Mouse (Mus musculus) heart, embryonic 15.5 days (tissue): ENCODE data around the gene Asnsd1. TPM values are rescaled to one million over a fixed set of nuclear protein-coding genes. Genes with fewer than 3 reads are reported as not detected.
"Not testable (repeated sequence)": the region's sequence is repeated elsewhere in the genome, so short reads cannot be mapped to it uniquely, and the experiment has no call there.

Experiments used
- ATAC-seq: fragments of 200-750 bp; cut with Nextera tagmentation; replicated peaks from 2 replicates; pipeline ENCODE4 v1.8.0; 2017; ENCODE audit warnings: low read depth, moderate TSS enrichment; ENCODE audit not compliant: insufficient number of reproducible peaks, insufficient read depth, low FRiP score
- H3K27ac ChIP-seq: fragments of 300-500 bp; sonication (generic); 2 replicates; pipeline ENCODE4 v1.5.1; 2015; ENCODE audit warnings: mild to moderate bottlenecking, inconsistent platforms
- H3K27me3 ChIP-seq: fragments of 300-500 bp; sonication (generic); 2 replicates; pipeline ENCODE4 v1.6.1; 2015; ENCODE audit warnings: inconsistent platforms
- H3K36me3 ChIP-seq: fragments of 300-500 bp; sonication (generic); 2 replicates; pipeline ENCODE4 v1.6.1; 2015; ENCODE audit warnings: mild to moderate bottlenecking, inconsistent platforms
- H3K4me1 ChIP-seq: fragments of 300-500 bp; sonication (generic); replicated peaks from 2 replicates; pipeline ENCODE4 v1.6.1; 2015; ENCODE audit warnings: inconsistent platforms
- H3K4me2 ChIP-seq: fragments of 300-500 bp; sonication (generic); 2 replicates; pipeline ENCODE4 v1.6.1; 2015; ENCODE audit warnings: inconsistent platforms, mild to moderate bottlenecking, moderate library complexity
- H3K4me3 ChIP-seq: fragments of 300-500 bp; sonication (generic); 2 replicates; pipeline ENCODE4 v1.5.1; 2015; ENCODE audit warnings: mild to moderate bottlenecking, inconsistent platforms
- H3K9ac ChIP-seq: fragments of 300-500 bp; sonication (generic); 2 replicates; pipeline ENCODE4 v1.6.1; 2015; ENCODE audit warnings: mild to moderate bottlenecking, inconsistent platforms
- H3K9me3 ChIP-seq: fragments of 300-500 bp; sonication (generic); replicated peaks from 2 replicates; pipeline ENCODE4 v1.6.1; 2016; ENCODE audit warnings: inconsistent platforms
- WGBS: fragments of 180-500 bp; shearing (Covaris S2); methylation state at CpG from one replicate; pipeline ENCODE4 v1.1.7; 2015; ENCODE audit warnings: mixed read lengths; 5-methylcytosine and 5-hydroxymethylcytosine counted together
- polyA plus RNA-seq: library from polyadenylated mRNA; unstranded; fragments of >200 nt; fragmentation: Nextera tagmentation; extraction: Ambion mirVana; gene quantifications from 2 replicates; pipeline ENCODE4 v1.2.1, GENCODE M21; 2015

The Asnsd1 gene
- 52.8 and 54.6 TPM in 2 replicates for polyA plus RNA-seq

DNA sequence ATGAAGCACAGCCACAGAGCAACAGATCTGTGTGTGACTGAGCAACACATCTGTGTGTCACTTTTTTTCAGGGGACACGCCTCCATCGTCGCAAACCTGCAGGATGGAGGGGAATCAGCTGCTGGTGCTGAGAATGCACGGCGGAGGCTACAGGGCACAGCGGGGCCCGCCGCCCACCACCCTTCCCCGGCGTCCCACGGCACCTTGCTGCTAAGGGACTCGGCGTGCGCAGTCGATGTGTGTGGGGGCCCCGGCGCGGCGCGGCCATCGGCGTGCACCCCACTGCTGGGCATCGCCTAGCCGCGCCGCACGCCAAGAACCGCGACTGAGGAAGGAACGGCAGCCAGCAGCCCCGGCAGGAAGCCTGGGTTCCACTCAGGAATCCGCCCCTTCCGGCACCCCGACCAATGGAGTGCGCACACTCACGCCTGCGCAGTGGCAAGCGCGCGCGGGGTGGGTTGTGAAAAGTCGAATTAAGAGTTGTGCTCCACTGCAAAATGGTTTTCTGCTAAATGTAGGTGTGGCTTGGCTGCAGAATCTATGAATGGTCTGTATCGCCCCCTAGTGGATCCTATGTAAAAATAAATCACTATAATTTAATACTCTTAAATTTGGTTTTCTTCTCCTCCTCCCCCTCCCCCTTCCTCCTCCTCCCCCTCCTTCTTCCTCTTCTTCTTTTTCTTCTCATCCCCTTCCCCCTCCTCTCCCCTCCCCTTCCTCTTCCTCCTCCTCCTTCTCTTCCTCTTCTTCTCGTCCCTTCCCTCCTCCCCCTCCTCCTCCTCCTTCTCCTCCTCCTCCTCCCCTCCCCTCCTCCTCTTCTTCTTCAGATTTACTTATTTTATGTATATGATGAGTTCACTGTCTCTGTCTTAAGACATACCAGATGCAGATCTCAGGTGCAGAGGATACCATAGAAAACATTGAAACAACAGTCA, at the start of gene Asnsd1, which contains the start of the genes Asdurf and Gm28551:
Gene Asnsd1, minus strand, starts transcription at position 426 of the 935 bp plus-strand sequence.
Gene Asdurf, minus strand, starts transcription at position 293 of the 935 bp plus-strand sequence.
Gene Gm28551, minus strand, starts transcription at position 341 of the 935 bp plus-strand sequence.
- no peaks in the 10 kb centered on the region for H3K9me3 ChIP-seq
- WGBS = under 1% methylated on average over 43 of the region's 44 CpGs
- H3K27me3 ChIP-seq = no peaks in the 10 kb centered on the region
- H3K4me1 ChIP-seq = peaks cover 6% of the 10 kb centered on the region
- ATAC-seq = peak; percentile 100
- peak within 1 kb of the TSS; percentile 90 for H3K27ac ChIP-seq
- H3K36me3 ChIP-seq = peaks cover 16% of the 10 kb centered on the region
- H3K4me2 ChIP-seq = peak within 1 kb of the TSS; percentile 60
- peak within 1 kb of the TSS; percentile 99 for H3K4me3 ChIP-seq
- peak within 1 kb of the TSS; percentile 98 for H3K9ac ChIP-seq

- peak overlapping the region; percentile 52 for H3K4me2 ChIP-seq
- not testable (repeated sequence) for H3K9me3 ChIP-seq, H3K27ac ChIP-seq, ATAC-seq, H3K4me1 ChIP-seq, H3K9ac ChIP-seq, H3K27me3 ChIP-seq, H3K36me3 ChIP-seq
- H3K4me3 ChIP-seq = peak overlapping the region; percentile 28
- 23% methylated on average over 21 of the region's 21 CpGs for WGBS
Measured at GRCm38 (mm10) chr1:53393936-53394760, 41.6 kb upstream of the Asnsd1 start.

- Histone ChIP-seq H3K27me3 (no peaks in the 10 kb centered on the region), H3K4me2 (no peak overlapping the region), H3K27ac (no peak overlapping the region), H3K4me3 (no peak overlapping the region), H3K4me1 (no peaks in the 10 kb centered on the region), H3K36me3 (no peaks in the 10 kb centered on the region), H3K9me3 (no peaks in the 10 kb centered on the region), H3K9ac (no peak overlapping the region)
- 84% methylated on average over 13 of the region's 14 CpGs for WGBS
- ATAC-seq = no peak
Measured at GRCm38 (mm10) chr1:53388762-53389161, 36.2 kb upstream of the Asnsd1 start.

DNA sequence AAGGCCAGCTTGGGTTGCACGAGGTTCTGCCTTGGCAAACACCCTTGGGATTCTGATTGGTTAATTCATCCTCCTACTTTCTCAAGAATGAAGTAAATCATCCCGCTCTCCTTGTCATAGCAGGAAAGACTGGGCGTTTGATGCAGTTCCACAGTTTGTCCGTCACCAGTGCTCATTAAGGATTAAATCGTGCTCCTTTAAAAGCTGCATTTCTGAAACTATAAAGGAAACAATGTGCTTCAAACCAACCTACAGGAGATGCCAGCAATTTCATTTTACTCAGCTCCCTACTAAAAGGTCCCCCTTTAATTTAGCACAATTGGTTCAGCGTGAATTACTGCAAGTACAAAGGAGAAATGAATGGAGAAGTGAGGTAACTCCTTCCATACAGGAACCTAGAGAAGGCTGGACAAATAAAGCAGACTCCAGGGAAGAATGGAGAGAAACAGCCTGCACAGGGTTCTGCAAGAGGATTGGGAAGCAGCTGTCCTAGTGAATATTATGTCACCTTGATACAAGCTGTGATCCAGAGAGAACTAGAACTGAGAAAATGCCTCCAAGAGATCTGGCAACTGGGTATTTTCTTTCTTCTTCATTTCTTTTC, 31.6 kb upstream of the Asnsd1 start:
- Histone ChIP-seq H3K36me3 (no peaks in the 10 kb centered on the region), H3K9me3 (no peaks in the 10 kb centered on the region), H3K4me1 (no peaks in the 10 kb centered on the region), H3K4me3 (no peak overlapping the region), H3K27me3 (no peaks in the 10 kb centered on the region), H3K9ac (no peak overlapping the region), H3K4me2 (no peak overlapping the region), H3K27ac (no peak overlapping the region)
- WGBS = 74% methylated on average over 6 of the region's 6 CpGs
- no peak for ATAC-seq

DNA sequence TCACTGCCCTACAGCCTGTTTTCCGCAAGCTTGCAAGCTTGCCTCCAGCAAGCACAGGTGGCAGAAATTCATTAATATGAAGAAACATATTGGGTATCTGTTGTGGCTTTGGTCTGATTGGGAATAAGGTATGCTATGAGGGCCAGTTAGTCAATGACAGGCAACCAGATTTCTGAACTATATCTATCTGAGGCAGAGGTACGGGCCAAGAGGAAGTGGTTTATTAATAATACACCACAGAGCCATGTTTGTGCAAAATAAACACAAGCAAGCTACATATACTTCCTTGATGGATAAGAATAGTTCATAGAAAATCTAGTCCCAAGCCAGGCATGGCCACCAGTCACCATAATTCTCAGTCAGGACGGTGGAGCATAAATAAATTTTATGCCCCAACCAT, 25.2 kb upstream of the Asnsd1 start:
- Histone ChIP-seq H3K27me3 (no peaks in the 10 kb centered on the region), H3K9me3 (no peaks in the 10 kb centered on the region), H3K4me2 (no peak overlapping the region), H3K36me3 (no peaks in the 10 kb centered on the region), H3K27ac (no peak overlapping the region), H3K4me3 (no peak overlapping the region), H3K9ac (no peak overlapping the region), H3K4me1 (no peaks in the 10 kb centered on the region)
- 83% methylated on average over 3 of the region's 3 CpGs for WGBS
- no peak for ATAC-seq

DNA sequence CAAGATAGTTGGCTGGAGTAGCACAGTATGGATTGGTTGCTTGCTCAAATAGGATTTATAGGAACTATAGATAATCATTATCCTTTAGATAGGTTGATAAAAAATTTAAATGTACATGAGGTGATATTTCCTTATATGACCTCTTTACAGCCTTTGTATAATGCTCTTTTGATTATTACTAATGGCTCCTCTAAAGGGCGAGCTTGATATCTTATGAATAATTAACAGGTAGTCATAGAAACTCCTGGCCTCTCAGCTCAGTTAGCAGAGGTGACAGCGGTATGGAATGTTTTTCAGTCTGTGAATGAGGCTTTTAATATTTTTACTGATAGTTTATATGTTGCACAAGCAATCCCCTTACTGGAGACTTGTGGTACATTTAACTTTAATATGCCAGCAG, 23.4 kb upstream of the Asnsd1 start:
- not testable (repeated sequence) for H3K4me2 ChIP-seq, H3K27me3 ChIP-seq
- WGBS = 85% methylated on average over 2 of the region's 2 CpGs

DNA sequence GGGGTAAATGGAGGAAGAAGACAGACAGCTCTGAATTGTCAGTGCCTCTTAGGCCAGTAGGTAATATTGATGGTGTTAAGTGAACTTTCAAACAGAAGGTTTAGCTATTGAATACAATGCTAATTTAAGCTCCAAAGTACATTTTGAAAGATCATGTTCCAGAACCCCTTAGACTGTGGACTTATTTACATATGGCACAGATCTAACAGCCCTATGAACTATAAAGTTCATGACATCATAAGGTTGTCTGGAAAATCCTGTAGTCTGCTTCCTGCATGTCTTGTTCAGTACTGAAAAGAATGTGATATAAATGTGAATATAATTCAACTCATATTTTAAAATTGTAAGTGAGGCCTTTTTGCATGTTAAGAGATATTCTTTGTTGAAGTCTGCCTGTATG, 6.4 kb upstream of the Asnsd1 start:
- Histone ChIP-seq H3K4me2 (no peak overlapping the region), H3K9me3 (no peaks in the 10 kb centered on the region), H3K4me1 (no peaks in the 10 kb centered on the region), H3K4me3 (no peak overlapping the region), H3K27me3 (no peaks in the 10 kb centered on the region), H3K27ac (no peak overlapping the region), H3K9ac (no peak overlapping the region), H3K36me3 (no peaks in the 10 kb centered on the region)
- ATAC-seq = no peak

More for the DNA sequence above, 23.4 kb upstream of the Asnsd1 start:
- not testable (repeated sequence) for H3K36me3 ChIP-seq, ATAC-seq, H3K9me3 ChIP-seq, H3K4me1 ChIP-seq, H3K4me3 ChIP-seq, H3K9ac ChIP-seq, H3K27ac ChIP-seq

- no peaks in the 10 kb centered on the region for H3K4me1 ChIP-seq
- ATAC-seq = no peak
- no peak overlapping the region for H3K4me2 ChIP-seq
- H3K27ac ChIP-seq = no peak overlapping the region
- no peaks in the 10 kb centered on the region; the same call in 1 of the 2 replicates for H3K9me3 ChIP-seq
- peaks cover 44% of the 10 kb centered on the region for H3K36me3 ChIP-seq
- 94% methylated on average over 2 of the region's 2 CpGs for WGBS
- H3K9ac ChIP-seq = no peak overlapping the region
- no peaks in the 10 kb centered on the region for H3K27me3 ChIP-seq
- no peak overlapping the region for H3K4me3 ChIP-seq
Measured at GRCm38 (mm10) chr1:53341071-53341470, 11.5 kb downstream of the Asnsd1 start.

DNA sequence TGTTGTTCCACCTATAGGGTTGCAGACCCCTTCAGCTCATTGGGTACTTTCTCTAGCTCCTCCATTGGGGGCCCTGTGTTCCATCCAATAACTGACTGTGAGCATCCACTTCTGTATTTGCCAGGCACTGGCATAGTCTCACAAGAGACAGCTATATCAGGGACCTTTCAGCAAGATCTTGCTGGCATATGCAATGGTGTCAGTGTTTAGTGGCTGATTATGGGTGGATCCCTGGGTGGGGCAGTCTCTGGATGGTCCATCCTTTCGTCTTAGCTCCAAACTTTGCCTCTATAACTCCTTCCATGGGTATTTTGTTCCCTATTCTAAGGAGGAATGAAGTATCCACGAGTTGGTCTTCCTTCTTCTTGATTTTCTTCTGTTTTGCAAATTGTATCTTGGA, 15.1 kb downstream of the Asnsd1 start:
- not testable (repeated sequence) for H3K4me3 ChIP-seq, H3K27ac ChIP-seq, H3K9ac ChIP-seq, ATAC-seq, H3K4me1 ChIP-seq, H3K4me2 ChIP-seq, H3K9me3 ChIP-seq, H3K27me3 ChIP-seq
- H3K36me3 ChIP-seq = peaks cover 19% of the 10 kb centered on the region
- WGBS = 55% methylated on average over 2 of the region's 2 CpGs

DNA sequence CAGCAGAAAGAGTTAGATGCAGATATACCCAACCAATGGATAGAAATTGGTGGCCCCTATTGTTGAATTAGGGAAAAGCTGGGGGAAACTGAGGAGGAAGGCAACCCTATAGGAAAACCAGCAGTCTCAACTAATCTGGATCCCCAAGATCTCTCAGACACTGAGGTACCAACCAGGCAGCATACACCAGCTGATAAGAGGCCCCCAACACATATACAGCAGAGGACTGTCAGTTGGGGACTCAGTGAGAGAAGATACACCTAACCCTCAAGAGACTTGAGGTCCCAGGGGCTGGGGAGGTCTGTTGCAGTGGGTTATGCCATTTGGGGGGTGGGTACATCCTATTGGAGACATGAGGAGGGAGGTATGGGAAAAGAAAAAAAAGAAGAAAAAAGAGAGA, 17.1 kb downstream of the Asnsd1 start:
- Histone ChIP-seq H3K36me3 (peaks cover 3% of the 10 kb centered on the region; the same call in 1 of the 2 replicates), H3K4me2 (no peak overlapping the region), H3K27ac (no peak overlapping the region), H3K4me3 (no peak overlapping the region), H3K27me3 (no peaks in the 10 kb centered on the region), H3K9ac (no peak overlapping the region), H3K4me1 (no peaks in the 10 kb centered on the region), H3K9me3 (no peaks in the 10 kb centered on the region)
- no peak for ATAC-seq

- 47% methylated on average over 5 of the region's 5 CpGs for WGBS
- not testable (repeated sequence) for H3K4me3 ChIP-seq, H3K36me3 ChIP-seq, H3K27me3 ChIP-seq, H3K4me1 ChIP-seq, ATAC-seq, H3K9ac ChIP-seq, H3K27ac ChIP-seq, H3K9me3 ChIP-seq, H3K4me2 ChIP-seq
Measured at GRCm38 (mm10) chr1:53333527-53333926, 19.0 kb downstream of the Asnsd1 start.
